Mouse (Mus musculus): ENCODE measurements around the gene Aggf1. TPM values are rescaled to one million over a fixed set of nuclear protein-coding genes. Genes with fewer than 3 reads are reported as not detected.

Gene Aggf1
- polyA plus RNA-seq (2012; rRNA removed): 20.0 and 24.4 TPM in 2 replicates
- 32.9 and 37.1 TPM in 2 replicates for polyA plus RNA-seq (2014; fragmentation: Nextera tagmentation; extraction: Ambion mirVana)

DNA sequence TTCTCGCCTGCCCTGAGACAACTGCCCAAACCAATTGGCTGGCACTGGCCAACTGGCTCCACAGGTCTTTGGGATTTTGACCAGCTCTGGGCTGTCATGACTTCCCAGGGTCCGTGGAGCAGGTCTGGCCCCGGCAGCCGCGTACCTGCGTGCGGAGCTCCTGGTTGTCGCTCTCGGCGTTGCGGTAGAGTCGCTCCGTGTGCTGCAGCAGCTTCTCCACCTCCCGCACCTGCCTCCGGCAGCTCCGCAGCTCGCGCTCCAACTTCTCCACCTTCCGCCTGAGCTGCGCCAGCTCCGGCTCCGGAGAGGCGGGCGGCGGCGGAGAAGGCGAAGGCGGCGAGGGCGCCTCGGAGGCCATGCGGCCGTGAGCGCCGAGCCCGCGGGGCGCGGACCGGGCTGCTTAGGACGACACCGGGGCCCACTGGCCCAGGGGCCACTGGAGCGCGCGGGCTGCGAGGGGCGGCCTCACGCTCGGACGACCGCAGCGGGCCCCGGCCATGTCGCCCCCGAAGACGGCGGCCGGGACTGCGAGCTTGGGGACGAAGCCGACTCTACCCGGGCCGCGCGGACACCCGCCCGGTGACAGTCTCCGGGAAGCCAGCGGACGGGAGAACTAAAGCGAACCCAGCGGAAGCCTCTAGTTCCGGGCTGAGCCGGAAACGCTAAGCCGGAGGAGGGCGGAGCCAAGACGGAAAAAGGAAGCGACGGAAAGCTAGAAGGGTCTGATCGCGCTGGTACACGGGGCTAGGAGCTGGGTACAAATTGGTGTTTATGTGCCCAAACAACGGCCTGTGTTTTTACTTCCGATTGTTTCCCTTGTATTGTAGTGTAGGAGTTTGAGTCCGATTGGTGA, at the start of gene Aggf1:
TSS of gene Aggf1 (minus strand) at position 652 of the 853 bp plus-strand sequence.
- Histone ChIP-seq H3K4me2 (replicated peaks; ENCODE audit: low read depth, low read length, severe bottlenecking) (peak within 1 kb of the TSS; percentile 83), H3K4me3 (replicated peaks; ENCODE audit: low read length) (peak within 1 kb of the TSS; percentile 100), H3K27ac (replicated peaks; ENCODE audit: low read depth, low read length) (peak within 1 kb of the TSS; percentile 69), H3K9me3 (ENCODE audit: control insufficient read depth, low read length) (no peaks in the 10 kb centered on the region), H3K27me3 (ENCODE audit: control insufficient read depth, insufficient read depth, low read length) (no peaks in the 10 kb centered on the region), H3K36me3 (ENCODE audit: control insufficient read depth, insufficient read depth, low read length) (peaks cover 12% of the 10 kb centered on the region), H3K4me1 (ENCODE audit: control insufficient read depth, insufficient read depth, low read length) (peaks cover 9% of the 10 kb centered on the region), H3K9ac (ENCODE audit: low read depth, low read length, severe bottlenecking) (peak within 1 kb of the TSS; percentile 89)
- peak; percentile 97 for ATAC-seq (ENCODE audit: low FRiP score, low read depth)
- peak; percentile 94 for DNase-seq (ENCODE audit: low spot score)
- TF ChIP-seq POLR2A (IDR thresholded peaks at IDR 0.05; ENCODE audit: borderline replicate concordance, extremely low read depth, insufficient read depth, insufficient read length): peak; percentile 55; the same call in 1 of the 2 replicates
- WGBS: under 1% methylated on average over 70 of the region's 86 CpGs

DNA sequence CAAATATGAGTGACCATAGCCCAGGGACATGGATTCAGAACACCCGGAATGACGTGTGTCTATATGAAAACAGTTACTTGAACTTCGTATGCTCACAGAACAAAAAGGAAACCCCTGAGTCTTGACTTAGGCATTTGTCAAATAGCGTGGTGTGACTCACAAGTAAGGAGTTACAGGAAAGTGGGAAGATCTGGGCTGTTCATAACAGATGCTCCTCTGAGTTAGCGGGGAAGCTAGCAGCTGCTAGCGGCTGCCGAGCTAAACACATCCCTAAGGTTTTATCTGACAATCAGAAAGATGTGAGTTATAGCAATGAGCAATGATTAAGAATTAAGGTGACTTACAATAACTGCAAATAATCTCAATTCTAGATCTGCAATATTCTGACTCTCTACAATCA, 49.8 kb upstream of the Aggf1 start:
- Histone ChIP-seq H3K27me3 (ENCODE audit: control insufficient read depth, insufficient read depth, low read length) (no peaks in the 10 kb centered on the region), H3K9me3 (ENCODE audit: control insufficient read depth, low read length) (no peaks in the 10 kb centered on the region), H3K4me3 (replicated peaks; ENCODE audit: low read length) (no peak overlapping the region), H3K27ac (replicated peaks; ENCODE audit: low read depth, low read length) (no peak overlapping the region), H3K4me2 (replicated peaks; ENCODE audit: low read depth, low read length, severe bottlenecking) (no peak overlapping the region), H3K36me3 (ENCODE audit: control insufficient read depth, insufficient read depth, low read length) (no peaks in the 10 kb centered on the region), H3K4me1 (ENCODE audit: control insufficient read depth, insufficient read depth, low read length) (no peaks in the 10 kb centered on the region), H3K9ac (ENCODE audit: low read depth, low read length, severe bottlenecking) (no peak overlapping the region)
- ATAC-seq (ENCODE audit: low FRiP score, low read depth): no peak
- no peak for TF ChIP-seq POLR2A (IDR thresholded peaks at IDR 0.05; ENCODE audit: borderline replicate concordance, extremely low read depth, insufficient read depth, insufficient read length)
- 75% methylated on average over 7 of the region's 7 CpGs for WGBS
- no peak for DNase-seq (ENCODE audit: low spot score)

DNA sequence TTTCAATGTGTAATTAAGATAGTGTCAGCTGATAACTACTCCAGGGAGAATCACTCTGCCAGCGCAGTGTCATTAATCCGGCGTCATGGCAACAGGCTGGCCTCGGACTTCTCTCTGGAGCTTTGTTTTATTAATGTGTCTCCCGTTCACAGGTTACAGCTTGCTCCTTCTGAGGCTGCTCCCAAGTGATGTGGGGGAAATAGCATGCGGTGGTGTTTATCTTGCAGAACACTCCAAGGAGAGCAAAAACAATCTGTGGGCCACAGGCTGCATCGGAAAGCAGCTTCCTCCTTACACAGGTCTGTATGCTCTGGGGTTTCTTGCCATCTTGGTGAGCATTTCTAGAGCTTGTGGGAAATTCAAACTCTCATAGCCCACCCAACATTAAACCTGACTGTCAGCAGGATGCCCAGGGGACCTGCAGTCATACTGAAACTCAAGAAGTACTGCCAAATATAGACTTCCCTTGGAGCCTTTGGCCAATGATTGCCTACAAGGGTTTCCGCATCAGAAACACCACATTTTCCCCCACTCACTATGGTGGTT, 44.1 kb upstream of the Aggf1 start:
- H3K4me1 ChIP-seq (ENCODE audit: control insufficient read depth, insufficient read depth, low read length): no peaks in the 10 kb centered on the region
- 24% methylated on average over 8 of the region's 8 CpGs for WGBS

DNA sequence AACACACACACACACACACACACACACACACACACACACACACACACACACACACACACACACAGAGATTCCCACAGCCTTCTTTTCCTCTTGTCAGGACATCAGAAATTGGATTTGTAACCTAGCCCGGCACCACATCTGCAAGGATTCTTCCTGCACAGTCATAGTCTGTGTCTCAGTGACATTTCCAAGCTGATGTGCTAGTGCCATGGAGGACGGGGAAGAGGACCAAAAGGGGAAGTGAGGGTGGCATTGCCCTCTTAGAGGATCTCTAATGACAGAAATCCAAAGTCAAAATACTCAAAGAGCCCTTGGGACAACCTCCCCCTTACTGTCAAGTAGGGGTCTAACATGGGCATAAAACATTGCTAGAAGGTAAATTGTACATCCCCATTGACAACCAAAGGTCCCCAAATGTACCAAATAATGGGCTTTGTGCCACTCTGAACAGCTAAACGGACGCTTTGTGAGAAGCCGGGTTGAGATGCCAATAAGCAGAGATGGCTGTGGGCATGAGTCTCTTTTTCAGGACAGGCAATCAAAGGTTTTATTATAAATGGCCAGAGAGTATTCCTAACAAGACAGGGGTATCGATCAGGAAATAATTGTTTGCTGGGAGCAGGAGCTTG, 43.5 kb upstream of the Aggf1 start:
- Histone ChIP-seq H3K4me3 (replicated peaks; ENCODE audit: low read length) (no peak overlapping the region), H3K9ac (ENCODE audit: low read depth, low read length, severe bottlenecking) (no peak overlapping the region), H3K9me3 (ENCODE audit: control insufficient read depth, low read length) (no peaks in the 10 kb centered on the region), H3K27me3 (ENCODE audit: control insufficient read depth, insufficient read depth, low read length) (no peaks in the 10 kb centered on the region), H3K36me3 (ENCODE audit: control insufficient read depth, insufficient read depth, low read length) (no peaks in the 10 kb centered on the region), H3K4me1 (ENCODE audit: control insufficient read depth, insufficient read depth, low read length) (no peaks in the 10 kb centered on the region), H3K4me2 (replicated peaks; ENCODE audit: low read depth, low read length, severe bottlenecking) (no peak overlapping the region), H3K27ac (replicated peaks; ENCODE audit: low read depth, low read length) (no peak overlapping the region)
- ATAC-seq (ENCODE audit: low FRiP score, low read depth): no peak
- TF ChIP-seq POLR2A (IDR thresholded peaks at IDR 0.05; ENCODE audit: borderline replicate concordance, extremely low read depth, insufficient read depth, insufficient read length): no peak
- DNase-seq (ENCODE audit: low spot score): no peak
- WGBS: 59% methylated on average over 6 of the region's 6 CpGs

More for the DNA sequence above, 44.1 kb upstream of the Aggf1 start:
- no peak overlapping the region for H3K27ac ChIP-seq (replicated peaks; ENCODE audit: low read depth, low read length)
- DNase-seq (ENCODE audit: low spot score) (no peak), ATAC-seq (ENCODE audit: low FRiP score, low read depth) (no peak)
- no peak for TF ChIP-seq POLR2A (IDR thresholded peaks at IDR 0.05; ENCODE audit: borderline replicate concordance, extremely low read depth, insufficient read depth, insufficient read length)
- no peak overlapping the region for H3K4me3 ChIP-seq (replicated peaks; ENCODE audit: low read length)
- no peaks in the 10 kb centered on the region for H3K9me3 ChIP-seq (ENCODE audit: control insufficient read depth, low read length)
- no peak overlapping the region for H3K4me2 ChIP-seq (replicated peaks; ENCODE audit: low read depth, low read length, severe bottlenecking)
- no peaks in the 10 kb centered on the region for H3K27me3 ChIP-seq (ENCODE audit: control insufficient read depth, insufficient read depth, low read length)
- no peak overlapping the region for H3K9ac ChIP-seq (ENCODE audit: low read depth, low read length, severe bottlenecking)
- no peaks in the 10 kb centered on the region for H3K36me3 ChIP-seq (ENCODE audit: control insufficient read depth, insufficient read depth, low read length)

DNA sequence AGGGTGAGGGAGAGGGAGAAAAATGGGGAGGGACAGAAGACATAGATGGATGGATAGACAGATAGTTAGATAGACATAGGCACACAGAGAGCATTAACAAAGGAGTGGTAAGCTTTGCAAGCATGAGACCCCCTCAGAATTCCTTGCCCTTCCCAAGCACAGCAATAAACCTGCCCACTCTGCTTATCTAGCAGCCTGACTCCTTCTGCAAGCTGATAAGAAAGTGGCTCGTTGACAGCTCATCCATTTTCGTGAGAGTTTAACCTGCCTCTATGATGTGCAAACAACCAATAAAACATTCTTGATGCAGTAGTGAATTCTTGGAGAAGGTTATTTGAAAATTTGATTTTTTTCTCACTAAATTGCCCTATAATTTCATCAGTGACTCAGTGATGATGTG, 37.1 kb upstream of the Aggf1 start:
- WGBS: 33% methylated on average over 2 of the region's 2 CpGs
- DNase-seq (ENCODE audit: low spot score) (no peak), ATAC-seq (ENCODE audit: low FRiP score, low read depth) (no peak)
- H3K4me3 ChIP-seq (replicated peaks; ENCODE audit: low read length): no peak overlapping the region
- H3K4me1 ChIP-seq (ENCODE audit: control insufficient read depth, insufficient read depth, low read length): no peaks in the 10 kb centered on the region
- H3K27ac ChIP-seq (replicated peaks; ENCODE audit: low read depth, low read length): no peak overlapping the region
- H3K4me2 ChIP-seq (replicated peaks; ENCODE audit: low read depth, low read length, severe bottlenecking): no peak overlapping the region
- no peak overlapping the region for H3K9ac ChIP-seq (ENCODE audit: low read depth, low read length, severe bottlenecking)
- no peaks in the 10 kb centered on the region for H3K36me3 ChIP-seq (ENCODE audit: control insufficient read depth, insufficient read depth, low read length)
- H3K27me3 ChIP-seq (ENCODE audit: control insufficient read depth, insufficient read depth, low read length): no peaks in the 10 kb centered on the region
- no peaks in the 10 kb centered on the region for H3K9me3 ChIP-seq (ENCODE audit: control insufficient read depth, low read length)
- no peak for TF ChIP-seq POLR2A (IDR thresholded peaks at IDR 0.05; ENCODE audit: borderline replicate concordance, extremely low read depth, insufficient read depth, insufficient read length)
